Mouse (Mus musculus): ENCODE data around the gene 4933421I07Rik. TPM values are rescaled to one million over a fixed set of nuclear protein-coding genes. Genes with fewer than 3 reads are reported as not detected.

Gene 4933421I07Rik
- not detected in 2 replicates for polyA plus RNA-seq (2012; rRNA removed)

DNA sequence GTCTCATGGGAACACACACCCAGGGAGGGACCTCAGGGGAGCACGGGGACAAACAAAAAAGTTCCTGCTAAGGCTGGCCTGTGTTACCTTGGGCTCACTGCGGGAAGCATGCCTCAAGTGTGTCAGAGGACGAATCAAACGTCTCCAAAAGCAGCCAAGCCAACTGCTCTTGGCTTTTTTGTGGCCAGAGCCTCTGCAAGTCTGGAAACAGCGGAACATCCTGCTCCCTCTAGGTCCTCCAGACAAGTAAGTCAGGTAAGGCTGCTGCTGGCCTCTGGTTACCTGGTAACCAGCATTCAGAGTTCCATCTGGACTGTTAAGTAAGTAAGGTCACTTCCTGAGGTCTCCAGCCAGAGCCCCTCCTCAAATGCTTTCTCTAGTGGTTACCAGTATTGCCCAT is at the start of gene 4933421I07Rik:
Gene 4933421I07Rik (minus strand): TSS at position 271 of the 400 bp plus-strand sequence.
- no peak for DNase-seq (ENCODE audit: low read depth)

DNA sequence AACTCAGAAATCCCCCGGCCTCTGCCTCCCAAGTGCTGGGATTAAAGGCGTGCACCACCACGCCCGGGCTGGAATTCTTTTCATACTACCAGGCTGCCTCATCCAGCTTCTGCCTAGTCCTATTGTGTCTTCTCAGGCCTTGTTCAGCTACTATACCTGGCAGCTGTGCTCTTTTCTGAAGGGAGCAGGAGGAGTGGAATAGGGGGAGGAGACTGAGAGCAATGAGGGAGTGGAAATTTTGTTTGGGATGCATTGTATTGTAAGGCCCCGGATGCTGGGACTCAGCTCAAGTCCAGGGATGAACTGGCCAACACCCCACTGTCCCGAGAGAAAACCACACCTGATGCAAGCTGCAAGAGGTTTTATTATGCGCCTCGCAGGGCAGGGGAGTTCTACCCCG is 49.4 kb upstream of the 4933421I07Rik start:
- DNase-seq (ENCODE audit: low read depth), result no peak

DNA sequence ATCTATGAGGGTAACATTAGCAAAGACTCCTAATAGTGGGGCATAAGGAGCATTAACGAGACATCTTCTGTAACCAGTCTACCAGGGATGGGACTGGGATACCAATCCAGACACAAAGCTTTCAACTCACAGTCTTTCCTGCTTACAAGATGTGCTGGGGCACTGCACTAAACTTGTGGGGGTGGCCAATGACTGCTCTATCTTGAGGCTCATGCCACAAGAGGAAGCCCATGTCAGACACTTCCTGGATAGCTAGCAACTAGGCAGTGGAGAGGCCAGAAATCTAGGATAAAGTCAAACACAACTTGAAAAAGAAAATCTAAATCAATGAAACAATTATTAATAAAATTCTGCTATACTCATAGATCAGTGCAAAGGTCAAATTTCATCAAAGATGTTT is 48.3 kb upstream of the 4933421I07Rik start:
- DNase-seq (ENCODE audit: low read depth), result no peak

DNA sequence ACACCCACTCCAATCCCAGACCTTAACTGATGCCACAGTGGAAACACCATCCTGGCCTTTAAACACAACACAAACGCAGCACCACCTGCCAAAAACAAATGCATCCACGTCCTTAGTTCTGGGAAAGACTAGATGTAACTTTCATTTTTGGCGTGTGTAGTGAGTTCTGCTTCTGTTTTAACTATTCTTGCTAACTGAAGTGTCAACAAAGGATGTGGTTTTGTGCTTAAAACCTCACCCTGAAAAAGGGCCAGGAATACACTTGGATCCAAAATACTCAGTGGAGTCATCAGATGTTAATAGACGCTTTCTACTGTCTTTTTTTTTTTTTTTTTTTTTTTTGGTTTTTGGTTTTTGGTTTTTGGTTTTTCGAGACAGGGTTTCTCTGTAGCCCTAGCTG is 42.9 kb upstream of the 4933421I07Rik start:
- no peak for DNase-seq (ENCODE audit: low read depth)

DNA sequence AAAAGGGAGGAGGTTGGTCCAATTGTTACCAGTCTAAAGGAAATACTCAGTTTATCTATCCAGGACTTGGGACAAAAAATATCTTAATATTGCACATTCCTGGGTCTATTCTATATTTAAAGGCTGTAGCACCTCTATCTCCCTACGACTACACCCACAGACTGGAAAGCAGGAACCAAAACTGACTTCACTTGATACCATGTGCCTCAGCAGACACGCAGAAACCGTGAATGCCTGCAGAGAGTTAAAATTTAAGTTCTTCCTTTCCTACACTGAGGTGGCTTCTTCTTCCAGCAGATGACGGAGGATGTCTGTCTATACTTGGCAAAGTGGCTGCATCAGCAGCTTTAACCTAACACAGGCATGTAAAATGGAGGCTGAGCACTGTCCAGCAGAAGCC is 42.4 kb upstream of the 4933421I07Rik start:
- no peak for DNase-seq (ENCODE audit: low read depth)

DNA sequence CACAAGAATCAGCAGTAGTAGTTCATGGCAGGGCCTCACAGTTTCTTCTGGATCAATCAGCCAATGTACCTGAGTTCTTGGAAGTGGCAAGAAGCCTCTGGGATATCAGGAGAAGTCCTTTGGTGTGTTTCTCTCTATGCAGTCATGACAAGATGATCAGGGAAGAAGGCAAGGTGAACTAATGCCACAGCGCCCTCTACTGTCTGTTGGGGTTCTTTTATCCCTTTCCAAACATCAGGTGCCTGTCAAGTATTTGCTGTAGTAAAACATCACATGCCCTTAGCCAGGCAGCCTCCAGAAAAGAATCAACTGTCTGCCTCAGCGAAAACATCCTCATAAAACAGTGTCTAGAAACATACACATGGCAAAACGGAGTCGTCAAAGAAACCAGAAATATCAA is 6.7 kb upstream of the 4933421I07Rik start:
- DNase-seq (ENCODE audit: low read depth), result no peak

DNA sequence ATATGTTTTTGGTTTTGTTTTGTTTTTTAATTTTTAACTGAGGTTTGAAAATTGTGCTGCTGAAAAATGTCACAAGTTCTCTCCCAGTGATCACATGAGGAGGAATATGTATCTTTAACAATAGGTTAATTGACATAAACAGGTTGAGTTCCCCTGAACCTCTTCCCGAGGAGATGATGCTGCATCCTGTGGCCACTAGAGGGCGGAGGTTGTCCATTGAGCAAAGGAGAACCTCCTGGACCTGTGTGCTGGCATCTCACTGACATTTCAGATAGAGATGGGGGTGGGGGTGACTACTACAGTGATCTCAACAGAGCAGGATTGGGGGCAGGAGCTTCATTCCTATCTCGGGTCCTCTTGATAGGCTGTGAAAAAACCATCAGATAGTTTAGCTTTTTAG is 2.7 kb upstream of the 4933421I07Rik start:
- DNase-seq (ENCODE audit: low read depth), result no peak

DNA sequence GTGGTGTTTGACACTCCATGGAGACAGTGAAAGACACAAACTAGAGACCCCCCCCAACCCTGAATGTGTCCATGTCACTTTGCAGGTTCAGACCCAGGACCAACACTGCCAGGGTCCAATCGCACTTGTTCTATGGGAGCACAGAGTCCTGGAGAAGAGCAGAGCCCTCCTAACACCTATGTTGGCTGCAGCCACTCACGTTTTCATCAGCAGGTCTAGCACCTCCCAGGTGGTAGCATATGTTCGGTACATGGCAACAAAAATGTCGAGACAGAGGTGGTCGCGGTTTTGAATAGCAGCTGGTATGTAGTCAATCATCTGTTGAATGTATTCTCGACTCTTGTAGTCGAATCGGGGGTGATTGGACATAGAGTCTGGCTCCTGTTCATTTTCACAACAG is 568 bp downstream of the 4933421I07Rik start:
- no peak for DNase-seq (ENCODE audit: low read depth)

Other genes starting within 250 kb of the 4933421I07Rik start
- gene Vmn2r61, start 188.1 kb downstream of the 4933421I07Rik start, polyA plus RNA-seq (2012; rRNA removed), result not detected in 2 replicates
- 4.9 and 5.2 TPM in 2 replicates for gene Zfp141, start 57.6 kb upstream of the 4933421I07Rik start, polyA plus RNA-seq (2012; rRNA removed)
- gene Gm21028, start 130.5 kb upstream of the 4933421I07Rik start, polyA plus RNA-seq (2012; rRNA removed), result not detected in 2 replicates
- 0.19 and 0.22 TPM in 2 replicates for gene Zfp977, start 144.4 kb upstream of the 4933421I07Rik start, polyA plus RNA-seq (2012; rRNA removed)
- 0.30 and 0.35 TPM in 2 replicates for gene Zfp976, start 194.5 kb upstream of the 4933421I07Rik start, polyA plus RNA-seq (2012; rRNA removed)
- 0.63 and 0.81 TPM in 2 replicates for gene Zfp975, start 244.6 kb upstream of the 4933421I07Rik start, polyA plus RNA-seq (2012; rRNA removed)

Measured in gonadal fat pad, adult 2 months (tissue).